Mouse (Mus musculus) embryonic facial prominence, embryonic 11.5 days (tissue): ENCODE measurements around the gene Moap1. TPM values are rescaled to one million over a fixed set of nuclear protein-coding genes. Genes with fewer than 3 reads are reported as not detected.

Source experiments
- ATAC-seq: fragments of 200-750 bp; cut with Nextera tagmentation; replicated peaks from 2 replicates; pipeline ENCODE4 v1.8.0; 2017; ENCODE audit warnings: low read depth; ENCODE audit not compliant: insufficient number of reproducible peaks, low FRiP score, low TSS enrichment
- DNase-seq: peaks from one replicate; pipeline ENCODE4 v3.0.0-alpha.2; 2015; ENCODE audit warnings: low spot score
- H3K27ac ChIP-seq: fragments of 300-500 bp; sonication (generic); replicated peaks from 2 replicates; pipeline ENCODE4 v1.5.1; 2014; ENCODE audit warnings: mild to moderate bottlenecking, low read depth, low read length, control low read depth
- H3K27me3 ChIP-seq: fragments of 300-500 bp; sonication (generic); 2 replicates; pipeline ENCODE4 v1.6.1; 2014; ENCODE audit warnings: mild to moderate bottlenecking, low read length, moderate library complexity, mixed read lengths; ENCODE audit not compliant: control insufficient read depth, insufficient read depth
- H3K36me3 ChIP-seq: fragments of 300-500 bp; sonication (generic); replicated peaks from 2 replicates; pipeline ENCODE4 v1.6.1; 2014; ENCODE audit warnings: low read depth, mild to moderate bottlenecking, low read length, moderate library complexity, mixed read lengths; ENCODE audit not compliant: control insufficient read depth, insufficient read depth
- H3K4me1 ChIP-seq: fragments of 300-500 bp; sonication (generic); 2 replicates; pipeline ENCODE4 v1.6.1; 2014; ENCODE audit warnings: low read length, mixed read lengths; ENCODE audit not compliant: control insufficient read depth, insufficient read depth
- H3K4me2 ChIP-seq: fragments of 300-500 bp; sonication (generic); 2 replicates; pipeline ENCODE4 v1.6.1; 2014; ENCODE audit warnings: low read depth, mild to moderate bottlenecking, control low read depth, low read length, moderate library complexity
- H3K4me3 ChIP-seq: fragments of 300-500 bp; sonication (generic); 2 replicates; pipeline ENCODE4 v1.5.1; 2014; ENCODE audit warnings: low read depth, low read length, control low read depth
- H3K9ac ChIP-seq: fragments of 300-500 bp; sonication (generic); replicated peaks from 2 replicates; pipeline ENCODE4 v1.6.1; 2014; ENCODE audit warnings: mild to moderate bottlenecking, control low read depth, low read length
- H3K9me3 ChIP-seq: fragments of 300-500 bp; sonication (generic); replicated peaks from 2 replicates; pipeline ENCODE4 v1.6.1; 2016; ENCODE audit warnings: mild to moderate bottlenecking, low read length, inconsistent platforms, mixed read lengths; ENCODE audit not compliant: control insufficient read depth
- WGBS: fragments of 180-500 bp; shearing (Covaris S2); extraction: QIAGEN DNeasy Blood & Tissue Kit; methylation state at CpG from one replicate; pipeline ENCODE4 v1.1.7; 2014; 5-methylcytosine and 5-hydroxymethylcytosine counted together
- polyA plus RNA-seq: library from polyadenylated mRNA; unstranded; fragments of >200 nt; fragmentation: Nextera tagmentation; extraction: Ambion mirVana; gene quantifications from 2 replicates; pipeline ENCODE4 v1.2.1, GENCODE M21; 2014

Moap1 gene
- polyA plus RNA-seq, 1 experiment from 2014 or later = 37.2 TPM

DNA sequence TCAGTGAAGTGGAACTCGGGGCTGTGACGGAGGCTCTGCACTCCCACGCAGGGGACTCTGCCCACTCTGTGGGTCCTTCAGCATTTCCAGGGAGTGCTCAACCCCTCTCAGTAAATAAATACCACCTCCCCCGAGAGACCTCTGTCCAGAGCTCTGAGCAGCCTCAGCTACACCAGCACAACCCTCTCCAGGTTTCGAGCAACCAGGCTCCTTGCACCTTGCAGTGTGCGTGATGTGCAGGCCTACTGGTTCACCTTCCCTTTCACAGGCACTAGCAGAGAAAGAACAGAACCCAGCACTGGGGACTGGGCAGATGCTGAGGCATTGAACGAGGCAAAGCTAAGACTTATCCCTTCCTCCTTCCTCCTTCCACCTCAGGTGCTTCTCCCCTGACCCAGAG is 46.1 kb downstream of the Moap1 start:
- ATAC-seq = no peak
- Histone ChIP-seq H3K27ac (no peak overlapping the region), H3K4me2 (no peak overlapping the region), H3K36me3 (no peaks in the 10 kb centered on the region), H3K9me3 (no peaks in the 10 kb centered on the region), H3K4me3 (no peak overlapping the region), H3K4me1 (peaks cover 2% of the 10 kb centered on the region), H3K27me3 (no peaks in the 10 kb centered on the region), H3K9ac (no peak overlapping the region)
- WGBS = 71% methylated on average over 7 of the region's 7 CpGs
- DNase-seq = no peak

DNA sequence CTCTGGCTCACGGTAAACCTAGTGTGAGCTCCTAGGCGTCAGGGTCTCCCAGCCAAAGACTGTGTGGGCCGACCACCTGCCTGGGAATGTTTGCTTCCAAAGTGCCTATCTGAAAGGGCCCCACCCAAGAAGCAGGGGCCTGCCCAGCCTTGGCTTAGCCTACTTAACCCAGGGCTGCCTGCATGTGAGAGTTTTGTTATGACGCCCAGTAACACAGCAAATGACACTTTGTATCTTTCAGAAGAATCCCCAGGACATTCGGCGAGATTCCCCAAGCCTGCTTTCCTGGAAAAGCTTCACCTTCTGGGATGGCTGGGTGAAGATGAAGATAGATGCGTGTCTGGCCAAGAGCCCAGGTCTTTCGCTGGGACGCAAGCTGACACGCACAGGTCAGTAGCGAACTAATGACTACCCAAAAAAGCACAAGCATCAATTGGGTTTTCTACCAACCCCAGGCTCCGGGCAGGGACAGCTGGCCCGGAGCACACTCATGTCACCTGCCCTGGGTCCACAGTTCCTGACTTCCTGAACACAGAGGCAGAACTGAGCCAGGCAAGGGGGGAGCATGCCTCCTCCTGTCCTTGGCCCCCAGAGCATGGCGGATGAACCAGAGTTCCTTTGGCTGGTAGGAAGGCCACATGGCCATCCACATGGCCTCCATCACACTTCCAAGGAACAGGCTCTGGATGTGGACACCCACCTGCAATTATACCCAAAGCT is 46.7 kb downstream of the Moap1 start:
- DNase-seq = no peak
- Histone ChIP-seq H3K4me2 (no peak overlapping the region), H3K4me3 (no peak overlapping the region), H3K27me3 (no peaks in the 10 kb centered on the region), H3K36me3 (no peaks in the 10 kb centered on the region), H3K9ac (no peak overlapping the region), H3K27ac (no peak overlapping the region), H3K9me3 (no peaks in the 10 kb centered on the region), H3K4me1 (peaks cover 2% of the 10 kb centered on the region)
- no peak for ATAC-seq
- WGBS = 89% methylated on average over 14 of the region's 14 CpGs

DNA sequence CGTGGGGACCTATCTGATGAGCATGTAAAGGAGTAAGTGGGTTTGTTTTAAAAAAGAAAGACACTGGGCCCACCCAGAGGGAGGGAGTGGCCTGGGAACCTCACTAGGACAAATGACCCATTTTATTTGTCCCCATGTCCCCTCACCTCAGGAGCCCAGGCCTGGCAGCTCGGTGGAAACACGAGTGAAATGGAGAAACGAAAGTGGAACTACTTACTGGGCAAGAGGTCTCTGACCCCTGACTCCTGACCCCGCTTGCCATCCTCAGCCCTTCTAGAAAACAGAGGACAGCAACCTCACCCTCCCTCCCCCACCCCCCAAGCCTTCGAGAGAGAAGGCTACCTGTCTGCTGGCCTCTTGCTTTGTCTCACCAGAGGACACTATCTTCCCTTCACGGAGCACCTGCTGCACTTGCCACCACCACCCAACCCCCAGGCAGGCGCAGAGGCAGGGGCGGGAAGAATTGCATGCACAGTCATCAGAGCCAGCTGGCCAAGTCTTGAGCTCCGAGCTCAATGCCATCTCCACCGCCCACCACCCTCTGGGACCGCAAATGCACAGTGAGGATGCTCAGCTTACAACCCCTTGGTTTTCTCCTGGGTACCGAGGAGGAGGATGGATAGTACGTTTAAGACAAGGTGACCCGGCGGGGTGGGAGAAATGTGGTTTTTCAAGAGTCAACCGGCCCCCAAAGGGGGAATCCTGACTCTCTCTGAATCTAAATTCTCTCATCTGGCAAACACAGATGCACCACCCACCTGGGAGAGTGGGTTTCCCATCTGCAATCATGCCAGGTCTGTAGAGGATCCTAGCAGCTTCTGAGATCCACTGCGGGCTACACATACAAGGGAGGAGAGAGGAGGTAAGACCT is 47.9 kb downstream of the Moap1 start:
- H3K36me3 ChIP-seq = no peaks in the 10 kb centered on the region
- H3K4me2 ChIP-seq = no peak overlapping the region
- no peak overlapping the region for H3K27ac ChIP-seq
- WGBS = 53% methylated on average over 18 of the region's 18 CpGs
- H3K9ac ChIP-seq = no peak overlapping the region
- no peaks in the 10 kb centered on the region for H3K9me3 ChIP-seq
- peaks cover 2% of the 10 kb centered on the region for H3K4me1 ChIP-seq
- no peak for ATAC-seq
- DNase-seq = no peak
- H3K27me3 ChIP-seq = no peaks in the 10 kb centered on the region
- no peak overlapping the region for H3K4me3 ChIP-seq

Other genes with a start within 250 kb of the Moap1 start
- 6.2 and 6.5 TPM in 2 replicates for gene Chga, start 188.7 kb downstream of the Moap1 start, polyA plus RNA-seq
- 8.4 and 9.4 TPM in 2 replicates for gene Itpk1, start 38.7 kb downstream of the Moap1 start, polyA plus RNA-seq
- 10.1 and 10.9 TPM in 2 replicates for gene Tmem251, start 101 bp upstream of the Moap1 start, polyA plus RNA-seq
- not detected in 2 replicates for gene Gm28051, start 14.1 kb upstream of the Moap1 start, polyA plus RNA-seq
- gene Gon7, start 14.1 kb upstream of the Moap1 start, polyA plus RNA-seq = 34.7 and 38.3 TPM in 2 replicates
- gene Ubr7, start 14.3 kb upstream of the Moap1 start, polyA plus RNA-seq = 61.7 and 68.1 TPM in 2 replicates
- 30.2 and 31.4 TPM in 2 replicates for gene Gm20604, start 15.0 kb upstream of the Moap1 start, polyA plus RNA-seq
- 21.0 and 21.7 TPM in 2 replicates for gene Btbd7, start 134.8 kb upstream of the Moap1 start, polyA plus RNA-seq
- not detected in 2 replicates for gene Cox8c, start 155.7 kb upstream of the Moap1 start, polyA plus RNA-seq
- gene Unc79, start 205.2 kb upstream of the Moap1 start, polyA plus RNA-seq = 0.46 and 0.54 TPM in 2 replicates